Mouse (Mus musculus): ENCODE measurements around the gene Gm8926.
"Not testable (repeated sequence)": the region's sequence is repeated elsewhere in the genome, so short reads cannot be mapped to it uniquely, and the experiment has no call there.

The Gm8926 gene

DNA sequence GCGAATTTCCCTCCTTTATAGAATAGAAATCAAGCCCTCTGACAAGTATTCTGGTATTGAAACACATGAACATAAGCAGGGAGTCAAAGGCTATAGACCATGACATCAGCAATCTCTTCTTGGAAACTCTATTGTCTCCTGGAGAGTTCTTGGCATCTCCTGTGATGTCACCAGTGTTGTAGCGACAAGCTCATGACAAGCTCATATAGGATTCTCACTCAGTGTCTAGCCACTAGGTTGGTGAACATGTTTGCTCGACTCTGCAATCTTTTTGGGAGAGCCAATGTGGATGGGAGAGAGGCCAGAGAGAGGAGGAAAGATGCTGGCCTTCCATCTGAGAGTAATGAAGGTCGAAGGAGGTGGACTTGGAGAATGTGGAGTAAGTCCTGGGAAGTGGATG lies at the start of gene Gm8926:
Gene Gm8926, plus strand, starts transcription at position 301 of the 400 bp plus-strand sequence.
- DNase-seq, result not testable (repeated sequence)
